ENCODE assay signal across 16 mouse cellular contexts in genomic region chr7:81726728-81727005, GRCm38 (mm10). TPM values are rescaled to one million over a fixed set of nuclear protein-coding genes. Genes with fewer than 3 reads are reported as not detected.
DNase-seq lines count a peak whose midpoint lies in the region; ATAC-seq lines count a peak whose summit lies in the region.
"Had no signal": no experiment of that assay in that cellular context is flagged by ENCODE, and none has a peak within 500 bp of the region (broad histone marks: within the 10 kb centered on the region; RNA-seq: fewer than 3 reads in every experiment).

No protein-coding gene starts in this region.

- peak; percentile 60 for DNase-seq in embryo, embryonic 11 days
- DNase-seq in embryo, embryonic 10 days (ENCODE audit: low spot score): no peak
- DNase-seq in Muller cell, postnatal 12 days (ENCODE audit: inconsistent ontology term): no peak
- DNase-seq in gastrocnemius, postnatal 25 days: no peak
- DNase-seq in thymus, adult 18-20 months: no peak
- DNase-seq: cerebellum, adult 11-12 months; gastrocnemius, postnatal 36 days; kidney, postnatal 25 days had no signal

- no peaks in the 10 kb centered on the region for H3K9me3 ChIP-seq in megakaryocyte, embryonic 14.5 days
- no peaks in the 10 kb centered on the region for H3K9me3 ChIP-seq in lung, embryonic 15.5 days
- H3K9me3 ChIP-seq: embryonic facial prominence, embryonic 13.5 days; forebrain, embryonic 15.5 days had no signal

- no peaks in the 10 kb centered on the region for H3K36me3 ChIP-seq in megakaryocyte, embryonic 14.5 days (replicated peaks; ENCODE audit: low read length)
- no peaks in the 10 kb centered on the region for H3K36me3 ChIP-seq in lung, embryonic 15.5 days
- H3K36me3 ChIP-seq: embryonic facial prominence, embryonic 13.5 days; forebrain, embryonic 15.5 days had no signal

- peak overlapping the region; percentile 31; the same call in 1 of the 2 replicates for H3K27ac ChIP-seq in lung, embryonic 15.5 days
- H3K27ac ChIP-seq: embryonic facial prominence, embryonic 13.5 days; forebrain, embryonic 15.5 days; stomach, postnatal 0 days had no signal

- H3K9ac ChIP-seq in lung, embryonic 15.5 days: no peak overlapping the region
- H3K9ac ChIP-seq: embryonic facial prominence, embryonic 13.5 days; forebrain, embryonic 15.5 days had no signal

- WGBS in lung, embryonic 15.5 days: 34% methylated on average over 2 of the region's 2 CpGs

- H3K4me2 ChIP-seq in lung, embryonic 15.5 days: peak overlapping the region; percentile 11; the same call in 1 of the 2 replicates
- H3K4me2 ChIP-seq: embryonic facial prominence, embryonic 13.5 days; forebrain, embryonic 15.5 days had no signal

- peak overlapping the region; percentile 88 for H3K4me3 ChIP-seq in megakaryocyte, embryonic 14.5 days (replicated peaks)
- H3K4me3 ChIP-seq in lung, embryonic 15.5 days: no peak overlapping the region
- H3K4me3 ChIP-seq: embryonic facial prominence, embryonic 13.5 days; forebrain, embryonic 15.5 days; myocyte had no signal

- peaks cover 73% of the 10 kb centered on the region for H3K4me1 ChIP-seq in megakaryocyte, embryonic 14.5 days
- peaks cover 9% of the 10 kb centered on the region; the same call in 1 of the 2 replicates for H3K4me1 ChIP-seq in lung, embryonic 15.5 days
- H3K4me1 ChIP-seq: embryonic facial prominence, embryonic 13.5 days; forebrain, embryonic 15.5 days had no signal

- no peak for ATAC-seq in megakaryocyte, adult 5-6 weeks (ENCODE audit: poor library complexity, severe bottlenecking)
- ATAC-seq in lung, embryonic 15.5 days (ENCODE audit: borderline replicate concordance, extremely low read depth, low FRiP score, low TSS enrichment): peak; percentile 79
- ATAC-seq: forebrain, embryonic 15.5 days; hindbrain, embryonic 16.5 days had no signal

- no peaks in the 10 kb centered on the region for H3K27me3 ChIP-seq in megakaryocyte, embryonic 14.5 days (replicated peaks)
- no peaks in the 10 kb centered on the region for H3K27me3 ChIP-seq in lung, embryonic 15.5 days
- H3K27me3 ChIP-seq: embryonic facial prominence, embryonic 13.5 days; forebrain, embryonic 15.5 days had no signal

RNA-seq across cellular contexts. Expression of gene Homer2, which starts 19.3 kb away (rescaled TPM):
- polyA plus RNA-seq in megakaryocyte, embryonic 14.5 days (2012; ENCODE audit: insufficient read depth, low replicate concordance): 1.3 and 4.4 TPM in 2 replicates
- 0.14 and 0.42 TPM in 2 replicates for total RNA-seq in megakaryocyte, adult 5-6 weeks (2015)
- 0.04 and 0.57 TPM in 2 replicates for total RNA-seq in megakaryocyte, adult 5-6 weeks (2017)
- polyA plus RNA-seq in lung, embryonic 15.5 days (2015; fragmentation: Nextera tagmentation; extraction: Ambion mirVana): 41.1 and 45.3 TPM in 2 replicates
- total RNA-seq in gastrocnemius, postnatal 25 days (2021): 10 to 100 TPM; 38.5 to 70.4 TPM
- polyA plus RNA-seq: myocyte had no signal

RNA-seq across cellular contexts. Expression of gene Ramac, which starts 36.1 kb away (rescaled TPM):
- 2.4 and 17.2 TPM in 2 replicates for polyA plus RNA-seq in megakaryocyte, embryonic 14.5 days (2012; ENCODE audit: insufficient read depth, low replicate concordance)
- 112 and 116 TPM in 2 replicates for total RNA-seq in megakaryocyte, adult 5-6 weeks (2015)
- 91.9 and 93.4 TPM in 2 replicates for total RNA-seq in megakaryocyte, adult 5-6 weeks (2017)
- polyA plus RNA-seq in lung, embryonic 15.5 days (2015; fragmentation: Nextera tagmentation; extraction: Ambion mirVana): 134 and 139 TPM in 2 replicates
- 10 to 100 TPM; 19.1 to 20.7 TPM for total RNA-seq in gastrocnemius, postnatal 25 days (2021)

Comparison
In these comparisons a context has a peak if more than half of its experiments do, and no peak if none do; other contexts are left out.
1. RNA of gene Homer2, which starts 19.3 kb away (total RNA-seq): 38.5 to 70.4 TPM in gastrocnemius, postnatal 25 days; 0.04 to 0.57 TPM in megakaryocyte, adult 5-6 weeks; every median in the first group is over 10 times any median in the second.
2. RNA of gene Ramac, which starts 36.1 kb away (total RNA-seq): 91.9 to 116 TPM in megakaryocyte, adult 5-6 weeks; 19.1 to 20.7 TPM in gastrocnemius, postnatal 25 days; every median in the first group is over 4 times any median in the second.